Mouse (Mus musculus) heart, postnatal 0 days (tissue): ENCODE measurements at regions not wholly inside any gene's neighbourhood (a gene's known extent, or its start where the extent isn't known, plus 50 kb on each side); places are given as distances from the start of the nearest gene placed in this dataset.

ENCODE experiments used
- ATAC-seq: fragments of 200-750 bp; cut with Nextera tagmentation; 2 replicates; pipeline ENCODE4 v1.8.0; 2017; ENCODE audit warnings: low read depth, moderate number of reproducible peaks, moderate library complexity; ENCODE audit not compliant: insufficient read depth
- DNase-seq: peaks from one replicate; pipeline ENCODE4 v3.0.0-alpha.2; 2016; ENCODE audit warnings: low spot score
- H3K27ac ChIP-seq: fragments of 300-500 bp; sonication (generic); 2 replicates; pipeline ENCODE4 v1.5.1; 2014; ENCODE audit warnings: low read depth, mild to moderate bottlenecking
- H3K27me3 ChIP-seq: fragments of 300-500 bp; sonication (generic); 2 replicates; pipeline ENCODE4 v1.6.1; 2014; ENCODE audit warnings: low read length, mixed read lengths; ENCODE audit not compliant: control insufficient read depth, insufficient read depth
- H3K36me3 ChIP-seq: fragments of 300-500 bp; sonication (generic); replicated peaks from 2 replicates; pipeline ENCODE4 v1.6.1; 2014; ENCODE audit warnings: low read length, mixed read lengths; ENCODE audit not compliant: control insufficient read depth, insufficient read depth
- H3K4me1 ChIP-seq: fragments of 300-500 bp; sonication (generic); 2 replicates; pipeline ENCODE4 v1.6.1; 2014; ENCODE audit warnings: antibody characterized with exemption; ENCODE audit not compliant: control insufficient read depth, insufficient read depth
- H3K4me2 ChIP-seq: fragments of 300-500 bp; sonication (generic); 2 replicates; pipeline ENCODE4 v1.6.1; 2014; ENCODE audit warnings: low read depth, mild to moderate bottlenecking, low read length, moderate library complexity
- H3K4me3 ChIP-seq: fragments of 300-500 bp; sonication (generic); 2 replicates; pipeline ENCODE4 v1.5.1; 2014; ENCODE audit warnings: low read depth, low read length
- H3K9ac ChIP-seq: fragments of 300-500 bp; sonication (generic); replicated peaks from 2 replicates; pipeline ENCODE4 v1.6.1; 2014; ENCODE audit warnings: low read depth, low read length, mixed read lengths
- H3K9me3 ChIP-seq: fragments of 300-500 bp; sonication (generic); replicated peaks from 2 replicates; pipeline ENCODE4 v1.6.1; 2016; ENCODE audit warnings: low read length; ENCODE audit not compliant: control insufficient read depth
- CTCF ChIP-seq: IDR thresholded peaks from 2 replicates; pipeline ENCODE4 v1.5.1; 2016; ENCODE audit warnings: antibody characterized with exemption, control low read depth, low read depth
- EP300 ChIP-seq: IDR thresholded peaks from 2 replicates; pipeline ENCODE4 v1.6.1; 2016; ENCODE audit warnings: antibody characterized with exemption, low read depth
- WGBS: fragments of 180-500 bp; shearing (Covaris S2); extraction: QIAGEN DNeasy Blood & Tissue Kit; methylation state at CpG from one replicate; pipeline ENCODE4 v1.1.7; 2014; 5-methylcytosine and 5-hydroxymethylcytosine counted together

- Histone ChIP-seq H3K4me3 (no peak overlapping the region), H3K36me3 (no peaks in the 10 kb centered on the region), H3K9ac (no peak overlapping the region), H3K27me3 (no peaks in the 10 kb centered on the region), H3K27ac (peak overlapping the region; percentile 55; the same call in 1 of the 2 replicates), H3K4me2 (peak overlapping the region; percentile 16), H3K4me1 (peaks cover 36% of the 10 kb centered on the region), H3K9me3 (no peaks in the 10 kb centered on the region)
- 12% methylated on average over 11 of the region's 11 CpGs for WGBS
- peak; percentile 86 for ATAC-seq
- TF ChIP-seq EP300 (no peak), CTCF (no peak)
- peak; percentile 80 for DNase-seq
Observed at GRCm38 (mm10) chr5:148632516-148633170, 80.1 kb upstream of the Ubl3 start.

DNA sequence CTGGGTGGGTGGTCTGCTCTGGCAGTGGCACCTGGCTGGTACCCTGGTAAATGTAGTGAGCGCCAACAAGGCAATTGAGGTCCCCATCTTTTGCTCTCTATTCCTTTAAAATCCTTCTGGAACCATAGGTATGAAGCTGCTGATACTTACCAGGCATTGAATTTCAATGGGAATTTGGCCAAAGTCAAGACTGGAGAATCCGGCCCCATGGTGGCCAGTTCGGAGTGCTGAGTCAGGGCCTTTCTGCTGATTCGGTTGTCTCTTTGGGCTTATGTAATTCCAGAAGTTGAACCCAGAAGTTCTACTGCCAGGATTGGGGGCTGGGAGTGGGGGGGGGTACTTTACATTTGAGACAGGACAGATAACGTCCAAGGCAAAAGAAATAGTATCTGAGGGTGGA is 79.0 kb upstream of the Ubl3 start:
- Histone ChIP-seq H3K9me3 (no peaks in the 10 kb centered on the region), H3K4me3 (no peak overlapping the region), H3K4me1 (peaks cover 36% of the 10 kb centered on the region), H3K4me2 (no peak overlapping the region), H3K27ac (no peak overlapping the region), H3K27me3 (no peaks in the 10 kb centered on the region), H3K36me3 (no peaks in the 10 kb centered on the region), H3K9ac (no peak overlapping the region)
- DNase-seq (no peak), ATAC-seq (no peak)
- WGBS: 79% methylated on average over 5 of the region's 5 CpGs
- TF ChIP-seq CTCF (no peak), EP300 (no peak)

DNA sequence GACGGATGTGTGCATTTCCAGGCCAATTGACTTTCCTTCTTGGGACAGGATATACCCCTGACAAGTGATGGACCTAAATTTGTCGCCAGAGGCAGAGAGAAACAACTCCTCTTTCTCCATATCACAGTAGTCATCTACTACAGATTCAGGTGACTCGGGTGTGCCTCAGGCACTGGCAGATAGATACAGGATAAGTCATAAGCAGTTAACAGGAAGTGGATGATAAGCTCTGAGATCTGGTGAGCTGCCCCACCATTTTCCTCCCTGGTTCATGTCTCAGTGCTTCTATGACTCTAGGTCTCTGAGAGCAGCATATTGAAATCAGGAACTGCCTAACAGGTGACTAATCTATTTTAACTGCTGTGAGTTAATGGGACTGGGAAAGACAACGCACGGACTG is 73.4 kb upstream of the Ubl3 start:
- WGBS: 69% methylated on average over 5 of the region's 5 CpGs
- H3K36me3 ChIP-seq: no peaks in the 10 kb centered on the region

GRCm38 (mm10) chr5:148624649-148625405 is 72.2 kb upstream of the Ubl3 start:
- TF ChIP-seq EP300: no peak
- no peak for TF ChIP-seq CTCF
- WGBS: 79% methylated on average over 21 of the region's 21 CpGs
- H3K4me2 ChIP-seq: no peak overlapping the region
- H3K27me3 ChIP-seq: no peaks in the 10 kb centered on the region
- ATAC-seq (no peak), DNase-seq (no peak)
- H3K9ac ChIP-seq: no peak overlapping the region
- H3K27ac ChIP-seq: no peak overlapping the region
- no peak overlapping the region for H3K4me3 ChIP-seq
- no peaks in the 10 kb centered on the region for H3K36me3 ChIP-seq
- H3K4me1 ChIP-seq: no peaks in the 10 kb centered on the region
- H3K9me3 ChIP-seq: no peaks in the 10 kb centered on the region

More for the DNA sequence above, 73.4 kb upstream of the Ubl3 start:
- DNase-seq (no peak), ATAC-seq (no peak)
- H3K4me3 ChIP-seq: no peak overlapping the region
- H3K27ac ChIP-seq: no peak overlapping the region
- no peaks in the 10 kb centered on the region for H3K4me1 ChIP-seq
- TF ChIP-seq CTCF: no peak
- no peak for TF ChIP-seq EP300
- no peaks in the 10 kb centered on the region for H3K9me3 ChIP-seq
- H3K9ac ChIP-seq: no peak overlapping the region
- no peak overlapping the region for H3K4me2 ChIP-seq
- H3K27me3 ChIP-seq: no peaks in the 10 kb centered on the region

DNA sequence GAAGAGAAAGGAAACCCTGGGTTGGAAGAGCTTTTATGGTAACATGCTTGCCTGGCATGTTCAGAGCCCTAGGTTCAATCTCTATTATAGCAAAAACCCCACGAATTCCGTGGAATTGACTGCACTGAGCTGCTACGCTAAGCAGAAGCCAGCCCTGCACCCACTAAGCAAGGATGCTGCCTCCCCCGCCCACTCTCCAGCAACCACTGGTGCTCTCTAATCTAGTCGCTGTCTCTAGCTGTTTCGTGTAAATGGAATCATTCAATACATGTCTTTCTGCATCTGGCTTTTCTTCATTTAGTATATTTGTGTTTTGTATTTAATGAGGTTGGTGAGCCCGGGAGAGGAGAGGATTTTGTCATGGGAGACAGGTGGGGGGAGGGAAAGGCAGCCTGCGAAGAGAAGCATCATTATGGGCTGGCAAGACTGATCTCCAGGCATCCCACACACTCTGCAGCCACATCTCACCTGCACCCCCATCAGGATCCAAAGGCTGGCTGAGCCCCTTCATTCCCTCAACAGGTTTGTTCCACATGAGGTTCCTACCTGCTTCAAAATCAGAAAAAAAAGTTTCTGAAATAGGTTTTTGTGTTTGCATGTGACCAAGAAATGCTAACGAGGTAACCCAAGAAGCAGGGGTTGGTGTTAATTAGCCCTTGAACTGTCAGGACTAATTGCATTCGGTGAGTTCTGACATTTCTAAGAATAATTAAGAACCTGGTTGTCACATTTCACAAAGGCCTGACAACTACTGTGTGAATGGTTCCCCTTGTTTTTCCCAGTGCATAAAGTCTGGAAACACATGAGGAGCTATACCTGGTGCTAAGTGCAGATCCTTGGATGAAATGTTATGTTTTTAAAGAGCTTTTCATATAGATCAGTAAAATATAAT is 68.6 kb upstream of the Ubl3 start:
- no peak overlapping the region for H3K9ac ChIP-seq
- H3K36me3 ChIP-seq: no peaks in the 10 kb centered on the region
- no peak overlapping the region for H3K27ac ChIP-seq
- H3K27me3 ChIP-seq: no peaks in the 10 kb centered on the region
- no peak overlapping the region for H3K4me2 ChIP-seq
- ATAC-seq (no peak), DNase-seq (no peak)
- no peaks in the 10 kb centered on the region for H3K4me1 ChIP-seq
- 56% methylated on average over 10 of the region's 10 CpGs for WGBS
- TF ChIP-seq EP300 (no peak), CTCF (no peak)
- H3K4me3 ChIP-seq: no peak overlapping the region
- H3K9me3 ChIP-seq: no peaks in the 10 kb centered on the region
